Mouse (Mus musculus): Measurements from ENCODE around the gene Gm7879.

The Gm7879 gene

DNA sequence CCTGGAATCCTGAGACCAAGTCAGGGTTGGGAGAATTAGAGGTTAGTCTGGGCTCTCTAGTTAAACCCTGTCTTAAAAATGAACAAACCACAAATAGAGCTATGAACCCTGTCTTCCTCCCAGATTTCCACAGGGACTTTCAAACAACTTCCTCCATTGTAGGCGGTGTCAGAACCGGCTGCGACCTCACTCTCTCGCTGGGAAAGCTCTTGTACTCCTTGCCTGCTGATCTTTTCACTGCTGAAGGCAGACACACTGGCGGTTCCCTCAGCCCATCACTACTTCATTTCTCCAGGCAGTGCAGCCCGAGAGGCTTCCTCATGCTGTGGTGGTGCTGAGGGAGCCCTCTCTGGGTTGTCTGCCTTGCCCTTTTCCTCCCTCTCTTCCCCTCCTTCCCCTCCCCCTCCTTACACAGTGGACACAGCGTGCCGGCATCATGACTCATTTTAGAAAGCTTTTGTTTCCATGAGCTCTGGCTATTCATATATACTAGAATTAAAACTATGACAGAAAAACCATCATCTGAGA lies 35.9 kb downstream of the Gm7879 start:
- DNase-seq (ENCODE audit: low read depth) = peak; percentile 59

DNA sequence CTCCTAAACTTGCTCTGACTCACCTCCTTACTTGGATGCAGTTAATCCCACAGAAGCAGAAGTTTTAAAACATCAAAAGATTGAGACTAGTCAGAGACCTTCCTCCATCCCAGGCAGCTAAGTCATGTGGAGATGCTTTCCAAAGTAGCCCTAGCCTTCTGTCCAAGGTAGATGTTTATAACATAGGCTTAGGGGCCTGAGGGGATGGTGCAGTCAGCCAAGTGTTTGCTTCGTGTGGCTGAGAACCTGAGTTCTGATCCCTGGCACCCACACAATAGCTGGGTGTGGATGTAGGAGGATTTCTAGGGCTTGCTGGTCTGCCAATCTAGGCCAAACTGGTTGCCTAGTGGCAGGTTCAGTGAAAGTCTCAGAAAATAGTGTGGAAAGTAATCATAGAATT lies 40.3 kb downstream of the Gm7879 start:
- no peak for DNase-seq (ENCODE audit: low read depth)

- DNase-seq (ENCODE audit: low read depth) = no peak
These were observed 47.0 kb downstream of the Gm7879 start for GRCm38 (mm10) chr5:43959884-43960440.

GRCm38 (mm10) chr5:43961056-43961455 lies 48.1 kb downstream of the Gm7879 start:
- DNase-seq (ENCODE audit: low read depth) = no peak
